Mouse (Mus musculus) cortical plate, adult 2 months (tissue): ENCODE measurements around the gene Grm5.

ENCODE experiments used
- CTCF ChIP-seq: fragments of 200-500 bp; IDR thresholded peaks from 2 replicates; pipeline ENCODE4 v1.5.1; 2011; ENCODE audit warnings: mild to moderate bottlenecking, control low read depth, low read length; ENCODE audit not compliant: insufficient read depth; ENCODE audit errors: extremely low read depth
- POLR2A ChIP-seq: fragments of 200-500 bp; IDR thresholded peaks from 2 replicates; pipeline ENCODE4 v1.6.1; 2011; ENCODE audit warnings: mild to moderate bottlenecking, low read length, control low read depth; ENCODE audit not compliant: insufficient read depth; ENCODE audit errors: extremely low read depth

GRCm38 (mm10) chr7:88128080-88128848 is 544.3 kb downstream of the Grm5 start:
- TF ChIP-seq CTCF = no peak
- TF ChIP-seq POLR2A = no peak
